Mouse (Mus musculus) cerebellum, adult 9-11 months (tissue): Measurements from ENCODE around the gene Tlnrd1.
"Not testable (repeated sequence)": the region's sequence is repeated elsewhere in the genome, so short reads cannot be mapped to it uniquely, and the experiment has no call there.

Source experiments
- DNase-seq: peaks from one replicate; pipeline ENCODE4 v3.0.0; 2022

The Tlnrd1 gene

DNA sequence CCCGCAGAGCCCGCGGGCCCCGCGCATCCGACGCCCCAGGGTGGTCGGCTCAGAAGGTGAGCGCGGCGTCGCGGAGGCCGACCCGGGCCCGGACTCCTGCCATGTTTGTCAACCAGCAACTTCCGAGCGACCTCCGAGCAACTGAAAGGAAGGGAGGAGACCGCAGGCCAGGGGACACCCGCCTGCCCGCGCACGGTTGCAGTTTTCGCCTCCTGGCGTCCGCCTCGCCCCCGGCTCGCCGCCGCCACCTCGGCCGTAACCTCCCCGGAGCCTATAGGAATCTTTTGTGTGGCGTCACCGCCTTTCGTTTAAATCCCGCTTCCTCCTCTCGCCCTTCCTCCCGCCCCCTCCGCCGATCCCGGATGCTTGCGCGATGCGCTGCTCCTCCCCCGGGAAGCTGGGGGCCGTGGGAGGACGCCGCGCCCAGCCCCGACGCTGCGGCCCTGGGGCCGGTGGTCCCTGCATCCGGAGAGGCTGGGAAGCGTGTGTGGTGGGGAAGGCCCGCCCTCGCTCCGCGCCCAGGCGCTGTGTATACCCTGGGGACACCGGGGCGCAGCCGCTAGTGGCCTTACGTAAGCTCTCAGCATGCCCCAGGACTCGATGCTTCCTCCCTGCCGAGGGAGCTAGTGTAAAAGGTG lies at the start of gene Tlnrd1, which contains the start of gene Mesd:
TSS of gene Tlnrd1 (minus strand) at position 285 of the 638 bp plus-strand sequence.
TSS of gene Mesd (plus strand) at position 446 of the 638 bp plus-strand sequence.
- peak; percentile 93 for DNase-seq

DNA sequence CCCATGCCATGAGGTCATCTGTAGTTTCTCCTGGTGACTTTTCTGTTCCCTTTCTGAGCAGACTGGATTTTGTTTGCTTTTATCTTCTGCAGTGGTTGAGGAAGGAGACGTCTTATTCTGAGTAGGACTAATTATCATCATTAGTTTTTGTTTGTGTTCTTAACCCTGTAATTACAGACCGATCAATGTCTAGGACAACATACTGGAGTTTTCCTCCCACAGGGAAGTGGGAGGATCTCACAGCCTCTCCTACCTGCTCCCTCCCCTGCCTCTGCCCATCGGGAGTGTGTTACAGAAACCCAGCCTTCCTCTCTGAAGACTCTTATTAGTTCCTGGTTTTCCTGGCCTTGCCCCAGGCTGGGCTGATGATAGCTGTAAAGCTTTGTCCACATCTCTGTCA lies 37.5 kb upstream of the Tlnrd1 start:
- no peak for DNase-seq

DNA sequence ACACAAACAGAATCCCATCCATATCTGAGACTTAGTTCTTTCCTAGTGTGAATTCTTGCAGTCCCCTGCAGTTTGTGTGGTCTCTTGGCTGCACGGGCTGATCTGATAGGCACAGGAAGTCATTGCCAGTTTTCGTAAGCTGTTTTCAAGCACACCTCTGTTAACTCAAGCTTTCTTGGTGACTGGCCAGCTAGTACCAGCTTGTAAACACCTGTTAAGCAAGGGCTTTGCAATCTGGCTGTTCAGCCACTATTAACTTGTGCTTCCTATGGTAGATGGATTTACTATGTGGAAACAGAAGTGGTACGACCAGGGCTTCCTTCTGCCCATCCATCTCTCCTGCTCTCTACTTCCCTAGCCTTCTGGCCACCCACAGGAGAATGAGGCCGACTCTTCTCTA lies 36.1 kb upstream of the Tlnrd1 start:
- no peak for DNase-seq

DNA sequence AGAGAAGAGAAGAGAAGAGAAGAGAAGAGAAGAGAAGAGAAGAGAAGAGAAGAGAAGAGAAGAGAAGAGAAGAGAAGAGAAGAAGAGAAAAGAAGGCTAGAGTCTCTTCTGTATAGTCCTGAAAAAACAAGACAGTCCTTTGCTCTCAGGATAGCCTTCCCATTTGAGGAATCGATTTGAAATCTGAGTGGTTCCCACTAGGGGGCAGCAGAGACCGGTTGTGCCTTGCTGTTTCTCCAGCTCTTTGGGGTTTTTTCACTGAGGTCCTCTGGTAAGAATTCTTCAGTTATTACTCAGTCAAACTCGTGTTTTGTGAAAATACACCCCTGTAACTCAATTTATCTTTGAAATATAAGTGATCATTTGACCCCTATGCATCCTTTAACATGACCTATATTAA lies 30.5 kb upstream of the Tlnrd1 start:
- peak; percentile 77 for DNase-seq

DNA sequence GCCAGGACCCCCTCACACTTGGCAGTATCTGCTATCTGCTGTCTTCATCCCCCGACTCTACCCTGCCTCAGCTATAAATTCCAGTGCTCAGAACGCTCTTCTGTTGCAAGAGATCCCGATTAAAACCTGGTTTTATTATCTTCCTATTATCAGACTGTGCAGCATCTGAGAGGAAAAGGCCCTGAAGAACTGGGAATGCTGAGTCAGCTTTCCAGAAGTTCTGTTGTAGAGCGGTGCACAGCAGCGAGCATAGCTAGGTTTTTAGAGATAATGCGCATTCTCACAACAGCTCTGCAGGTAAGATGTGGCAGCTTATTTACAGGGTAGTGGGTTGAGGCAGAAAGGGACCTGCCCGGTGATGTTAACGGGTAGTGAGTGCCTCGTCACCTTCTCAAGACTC lies 29.9 kb upstream of the Tlnrd1 start:
- no peak for DNase-seq

DNA sequence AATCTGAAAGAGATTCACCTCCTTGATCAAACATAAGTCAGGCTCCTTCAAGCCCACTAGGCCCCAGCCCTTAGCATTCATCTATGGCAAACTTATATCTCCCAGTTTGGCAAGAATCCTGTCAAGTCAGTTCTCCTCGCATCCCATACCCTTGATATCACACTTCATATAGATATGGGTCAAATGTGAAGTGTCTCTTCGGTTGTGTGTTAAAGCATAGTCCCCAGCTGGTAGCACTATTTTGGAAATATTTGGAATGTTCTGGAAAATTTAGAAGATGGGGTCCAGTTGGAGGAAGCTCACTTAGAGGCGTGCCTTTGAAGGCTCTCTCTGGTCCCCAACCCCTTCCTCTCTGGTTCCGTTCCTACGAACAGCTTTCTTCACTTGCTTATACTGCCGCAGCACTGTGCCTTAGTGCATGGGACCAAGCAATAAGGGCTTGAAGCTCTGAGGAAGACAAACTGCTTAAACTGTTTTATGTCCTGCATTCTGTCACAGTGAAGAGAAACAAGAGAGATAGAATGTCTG lies 29.4 kb upstream of the Tlnrd1 start:
- no peak for DNase-seq

DNA sequence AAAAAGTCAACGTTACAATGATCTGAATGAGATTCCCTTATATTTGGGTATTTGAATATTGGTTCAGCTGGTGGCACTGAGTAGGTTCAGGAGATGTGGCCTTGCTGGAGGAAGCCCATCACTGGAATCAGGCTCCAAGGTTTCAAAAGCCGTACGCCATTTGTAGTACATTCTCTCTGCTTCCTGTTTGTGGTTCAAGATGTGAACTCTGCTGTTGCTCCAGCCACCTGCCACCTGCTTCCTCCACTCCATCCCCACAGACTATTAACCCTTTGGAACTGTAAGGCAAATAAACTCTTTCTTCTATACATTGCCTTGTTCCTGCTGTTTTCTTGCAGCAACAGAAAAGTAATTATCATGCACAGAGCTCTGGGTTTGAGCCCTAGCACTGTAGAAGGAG lies 27.8 kb upstream of the Tlnrd1 start:
- no peak for DNase-seq

DNA sequence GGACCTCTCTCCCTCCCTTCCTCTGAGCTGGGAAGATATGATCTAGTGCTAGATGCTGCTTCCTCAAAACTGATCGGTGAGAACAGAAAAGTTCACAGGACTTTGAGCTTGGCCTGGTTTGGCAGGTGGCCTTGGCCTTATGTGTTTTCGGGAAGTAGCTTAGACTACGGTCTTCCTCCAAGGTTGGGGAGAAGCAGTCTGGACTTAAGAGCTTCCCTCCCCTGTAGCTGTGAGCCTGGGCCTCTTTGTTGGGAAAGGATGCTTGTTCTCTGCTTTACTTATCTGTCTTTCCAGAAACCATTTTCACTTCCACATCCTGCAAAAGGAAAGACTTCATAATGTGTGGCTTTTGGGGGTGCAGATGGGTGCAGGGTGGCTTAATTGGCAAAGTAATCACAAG lies 20.7 kb upstream of the Tlnrd1 start:
- no peak for DNase-seq

DNA sequence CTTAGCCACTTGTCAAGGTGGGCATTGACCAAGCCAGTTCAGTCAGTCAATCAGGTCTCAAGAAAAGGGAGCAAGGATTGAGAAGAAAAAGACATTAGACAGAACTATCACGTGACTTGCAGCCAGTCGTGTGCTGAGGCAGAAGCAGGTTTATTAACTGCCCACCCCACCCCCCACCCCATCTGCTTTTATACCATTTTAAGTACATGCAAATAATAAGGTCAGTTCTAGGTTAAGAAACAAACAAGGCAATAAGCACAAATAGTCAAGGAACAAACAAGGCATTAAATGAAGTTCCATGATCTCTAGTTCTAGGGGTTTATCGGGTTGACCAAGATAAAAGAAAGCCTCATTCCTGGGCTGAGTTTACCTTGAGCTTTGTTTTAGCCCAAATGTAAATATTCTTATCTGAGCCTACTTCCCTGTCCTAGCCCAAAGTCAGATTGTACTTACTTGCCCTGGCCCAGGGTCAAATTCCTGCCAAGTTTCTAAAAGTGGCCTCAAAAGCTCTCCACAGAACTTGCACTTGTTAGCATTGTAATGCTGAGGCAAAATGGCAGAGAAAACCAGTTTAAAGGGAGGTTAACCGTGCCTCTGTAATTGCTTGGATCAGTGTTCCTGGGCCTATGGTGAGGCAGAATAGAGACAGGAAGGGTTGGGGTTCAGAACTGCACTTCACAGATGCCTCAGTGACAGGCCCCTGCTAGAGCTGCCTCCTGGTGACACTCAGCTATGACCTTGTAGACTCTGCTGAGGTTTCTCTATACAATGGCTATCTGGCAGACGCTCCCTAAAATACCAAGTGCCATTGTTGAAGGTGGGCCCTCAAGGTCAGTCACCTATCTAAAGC lies 18.4 kb upstream of the Tlnrd1 start:
- no peak for DNase-seq

DNA sequence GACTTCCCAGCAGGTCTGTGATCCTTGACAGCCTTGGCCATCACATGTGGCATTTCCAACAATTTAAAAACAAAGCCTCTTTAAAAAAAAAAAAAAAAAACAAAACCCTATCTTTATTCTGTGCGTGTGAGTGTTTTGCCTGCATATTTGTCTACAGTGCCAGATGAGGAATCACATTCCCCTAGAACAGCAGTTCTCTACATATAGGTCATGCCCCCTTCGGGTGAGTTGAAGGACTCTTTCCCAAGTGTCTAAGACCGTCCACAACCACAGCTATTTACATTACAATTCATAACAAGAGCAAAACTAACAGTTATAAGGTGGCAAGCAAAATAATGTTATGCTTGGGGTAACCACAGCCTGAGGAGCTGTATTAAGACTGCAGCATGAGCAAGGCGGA lies 17.3 kb upstream of the Tlnrd1 start:
- DNase-seq: no peak

DNA sequence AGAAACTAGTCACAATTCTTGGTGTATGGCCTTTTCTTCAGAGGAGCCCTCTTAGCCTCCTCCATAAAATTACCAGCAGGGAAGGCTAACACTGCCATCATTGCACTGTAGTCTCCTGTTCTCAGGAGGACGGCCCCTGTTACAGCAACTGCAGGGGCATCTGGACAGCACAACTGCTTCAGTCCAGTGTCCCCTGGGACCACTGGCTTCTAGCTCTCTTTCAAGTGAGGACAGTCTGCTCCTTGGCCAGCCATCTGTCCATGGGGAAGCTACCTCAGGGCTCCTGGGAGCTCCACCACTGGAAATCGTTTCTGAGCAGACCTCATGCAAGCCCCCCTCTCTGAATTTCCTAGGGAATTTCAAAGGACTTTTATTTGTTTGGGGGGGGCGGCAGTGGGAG lies 16.4 kb upstream of the Tlnrd1 start:
- no peak for DNase-seq

DNA sequence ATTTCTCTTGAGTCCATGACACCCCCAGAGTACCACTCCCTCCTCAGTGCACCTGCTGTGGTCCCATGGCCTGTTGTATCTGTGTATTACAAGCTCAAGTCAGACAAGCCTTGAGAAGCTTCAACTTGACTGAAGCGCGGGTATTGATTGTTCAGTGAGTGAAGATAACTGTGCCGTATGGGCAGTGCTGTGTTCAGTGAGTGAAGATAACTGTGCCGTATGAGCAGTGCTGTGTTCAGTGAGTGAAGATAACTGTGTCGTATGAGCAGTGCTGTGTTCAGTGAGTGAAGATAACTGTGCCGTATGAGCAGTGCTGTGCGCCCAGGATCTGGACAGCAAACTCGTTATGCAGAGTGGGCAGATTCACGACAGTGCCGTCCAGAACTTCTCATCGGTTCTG lies 14.2 kb upstream of the Tlnrd1 start:
- no peak for DNase-seq

DNA sequence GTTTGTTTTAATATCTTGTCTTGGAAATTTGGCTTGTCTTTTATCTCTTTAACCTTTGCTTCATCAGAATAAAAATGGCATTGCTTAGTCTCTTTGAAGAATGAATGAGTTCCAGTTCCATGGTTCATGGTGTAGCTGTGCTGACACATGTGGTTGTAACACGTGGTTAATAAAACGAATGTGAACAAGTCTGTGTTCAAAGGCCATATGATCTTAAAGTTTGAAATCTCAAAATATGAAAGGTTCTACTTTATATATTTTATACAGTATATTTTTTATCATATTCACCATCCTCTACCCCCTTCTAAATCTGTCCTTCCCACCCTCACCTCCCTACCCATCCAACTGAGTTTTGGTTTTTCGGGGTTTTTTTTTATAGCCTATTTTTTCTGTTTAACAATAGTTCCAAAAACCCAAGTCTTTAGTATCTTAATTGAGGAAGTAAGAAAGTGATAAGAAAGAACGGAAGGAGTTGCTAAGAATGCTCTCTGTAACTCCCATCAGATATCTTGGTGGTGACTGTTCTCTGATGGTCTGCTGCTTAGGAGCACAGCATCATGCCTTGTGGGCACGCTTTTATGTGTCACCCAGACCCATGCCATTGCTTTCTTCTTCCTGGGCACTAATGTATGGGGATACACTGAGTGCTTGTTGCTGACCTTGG lies 12.1 kb upstream of the Tlnrd1 start:
- no peak for DNase-seq

DNA sequence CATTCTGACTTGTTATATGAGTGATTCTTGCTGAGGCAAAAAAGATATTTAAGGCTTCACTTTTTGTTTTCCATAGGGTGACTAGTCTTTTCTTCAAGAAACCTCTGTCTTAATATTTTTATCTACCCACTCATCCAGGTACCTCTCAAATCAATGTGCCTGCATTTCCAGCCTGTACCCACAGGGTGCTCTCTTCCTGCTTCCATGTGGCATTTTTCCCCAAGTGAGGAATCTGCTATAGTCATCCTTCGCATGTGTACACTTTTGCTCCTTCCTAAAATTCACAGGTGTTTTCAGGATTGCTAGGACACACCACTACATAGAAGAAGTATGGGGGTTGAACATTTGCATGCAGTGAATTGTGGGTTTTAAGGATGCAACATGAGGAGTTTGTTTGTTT lies 10.2 kb upstream of the Tlnrd1 start:
- DNase-seq: no peak

DNA sequence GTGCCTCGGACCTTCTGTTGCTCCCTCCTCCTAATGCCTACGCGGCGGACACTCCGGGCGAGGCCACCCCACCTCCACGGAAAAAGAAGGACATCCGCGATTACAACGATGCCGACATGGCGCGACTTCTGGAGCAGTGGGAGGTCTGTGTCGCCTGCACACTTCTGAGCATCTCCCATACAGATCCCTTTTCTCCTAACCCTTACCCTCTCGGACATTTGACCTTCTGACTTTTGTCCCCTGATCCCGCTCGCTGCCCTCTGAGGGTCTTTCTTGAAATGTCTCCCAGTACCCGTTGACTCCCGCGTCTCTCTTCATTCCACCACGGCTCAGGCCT lies 8.2 kb upstream of the Tlnrd1 start:
- DNase-seq: no peak

DNA sequence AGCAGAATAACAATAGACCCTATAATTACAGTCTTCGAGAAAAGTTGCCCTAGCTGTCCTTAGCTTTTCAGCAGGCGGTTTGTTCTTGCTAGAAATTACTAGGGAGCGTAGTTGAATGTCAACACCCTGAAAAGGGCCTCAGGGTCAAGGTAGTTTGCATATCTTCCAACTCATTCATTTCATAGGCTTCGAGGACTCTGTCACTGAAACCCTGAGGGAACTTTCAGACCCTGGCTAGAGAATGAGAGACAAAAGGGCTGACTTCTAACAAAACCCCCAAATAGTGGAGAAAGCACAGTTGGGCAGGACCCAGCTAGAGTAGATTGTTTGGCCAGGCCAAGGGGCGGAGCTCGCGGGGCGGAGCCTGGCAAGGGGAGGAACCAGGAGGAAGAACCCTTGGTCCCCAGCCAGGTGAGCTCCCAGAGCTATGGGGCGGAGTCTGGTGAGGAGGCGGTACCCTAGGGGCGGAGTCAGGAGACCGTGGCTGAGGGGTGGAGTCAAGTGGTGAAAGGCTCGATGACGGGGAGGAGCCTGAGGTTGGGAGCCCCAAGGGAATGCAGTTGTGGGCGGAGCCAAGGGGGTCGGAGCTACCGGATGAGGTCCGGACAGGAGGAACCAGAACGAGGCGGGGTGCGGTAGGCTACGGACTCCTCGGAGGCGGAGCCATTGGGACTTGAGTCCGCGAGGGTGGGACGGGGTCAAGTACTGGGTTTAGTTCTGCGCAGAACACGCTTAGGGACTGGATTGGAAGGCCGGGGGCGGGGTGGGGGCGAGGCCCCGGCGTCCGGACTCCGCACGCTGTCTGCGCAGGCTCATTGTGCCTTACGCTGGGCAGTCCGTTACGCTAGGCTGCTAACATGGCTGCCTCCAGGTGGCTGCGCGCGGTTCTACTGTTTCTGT lies 7.6 kb upstream of the Tlnrd1 start:
- peak; percentile 98 for DNase-seq

DNA sequence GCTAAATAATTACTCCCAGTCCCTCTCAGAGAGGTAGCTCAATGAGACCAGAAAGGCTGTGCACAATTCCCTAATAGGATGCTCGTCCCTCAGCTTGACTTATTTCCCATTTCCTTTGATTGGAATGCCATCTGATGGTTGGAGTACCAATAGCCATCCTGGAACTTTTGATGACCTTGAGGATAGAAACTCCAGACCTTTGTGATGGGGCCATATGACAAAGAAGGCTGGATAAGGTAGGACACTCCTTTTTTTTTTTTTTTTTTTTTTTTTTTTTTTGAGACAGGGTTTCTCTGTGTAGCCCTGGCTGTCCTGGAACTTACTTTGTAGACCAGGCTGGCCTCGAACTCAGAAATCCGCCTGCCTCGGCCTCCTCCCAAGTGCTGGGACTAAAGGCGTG lies 5.8 kb upstream of the Tlnrd1 start:
- not testable (repeated sequence) for DNase-seq

DNA sequence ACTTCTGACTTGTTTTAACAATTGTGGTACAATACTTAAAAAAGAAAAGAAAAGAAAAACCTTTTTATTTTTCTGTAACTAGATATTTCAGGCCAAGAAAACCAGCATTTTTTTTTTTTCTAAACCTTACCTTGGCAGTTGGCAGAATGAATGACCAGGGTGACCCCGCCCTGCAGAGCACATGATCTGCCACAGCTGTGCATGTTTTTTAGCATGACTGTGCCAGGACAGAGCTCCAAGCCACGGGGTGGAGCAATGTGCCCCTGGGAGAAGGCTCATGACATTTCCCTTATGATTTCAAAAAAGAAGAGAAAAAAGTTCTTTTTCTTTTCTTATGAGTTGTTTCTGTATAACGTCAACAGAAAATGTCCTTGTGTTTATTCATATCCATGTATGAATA lies 5.3 kb upstream of the Tlnrd1 start:
- DNase-seq: no peak

DNA sequence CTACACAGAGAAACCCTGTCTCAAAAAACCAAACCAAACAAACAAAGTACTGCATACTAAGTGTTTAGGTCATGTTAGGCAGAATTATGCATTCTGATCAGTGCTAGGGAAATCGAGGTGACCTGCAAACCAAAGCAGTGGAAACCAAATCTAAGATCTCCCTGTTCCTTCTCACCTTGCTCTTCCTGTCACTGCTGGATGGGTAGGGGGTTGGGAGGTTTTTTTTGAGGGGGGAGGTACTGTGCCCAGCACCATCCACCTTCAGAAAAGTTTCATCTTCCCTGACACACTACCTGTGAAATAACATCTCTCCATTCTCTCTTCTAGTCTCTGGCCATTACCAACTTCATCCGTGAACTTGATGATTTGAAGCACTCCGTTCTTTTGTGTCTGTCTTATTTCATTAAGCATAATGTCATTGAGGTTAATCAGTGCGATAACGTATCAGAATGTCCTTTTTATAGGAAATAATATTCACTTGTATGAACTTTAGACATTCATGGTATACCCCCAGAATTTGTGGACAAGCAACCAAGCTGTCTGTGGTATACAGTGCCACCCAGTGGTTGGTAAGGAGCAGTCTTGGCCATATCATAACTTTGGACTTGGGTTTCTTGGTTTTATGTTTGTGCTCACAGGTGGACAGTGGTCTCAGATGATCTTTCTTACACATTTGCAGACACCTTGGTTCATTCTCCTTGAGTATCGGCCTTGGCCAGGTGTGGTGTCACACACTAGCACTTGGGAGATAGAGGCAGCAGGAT lies 2.4 kb upstream of the Tlnrd1 start:
- DNase-seq: no peak

DNA sequence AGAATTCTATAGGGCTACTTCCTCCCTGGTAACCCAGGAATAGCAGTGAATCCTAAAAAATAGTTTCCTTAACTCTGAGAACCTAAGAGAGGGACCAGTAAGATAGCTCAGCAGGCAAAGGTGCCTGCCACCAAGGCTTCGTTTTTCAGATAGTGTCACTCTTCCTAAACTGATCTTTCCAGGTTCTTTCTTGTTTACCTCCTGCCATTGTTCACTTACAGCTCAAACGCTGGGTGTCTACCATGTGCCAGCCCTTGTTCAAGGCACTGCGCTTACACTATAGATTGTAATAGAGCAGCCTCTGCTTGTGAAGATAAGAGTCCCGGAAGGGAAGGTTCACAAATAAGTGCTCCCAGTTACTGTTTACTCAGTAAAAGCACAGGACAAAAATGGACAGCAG lies 1.7 kb upstream of the Tlnrd1 start:
- DNase-seq: no peak

DNA sequence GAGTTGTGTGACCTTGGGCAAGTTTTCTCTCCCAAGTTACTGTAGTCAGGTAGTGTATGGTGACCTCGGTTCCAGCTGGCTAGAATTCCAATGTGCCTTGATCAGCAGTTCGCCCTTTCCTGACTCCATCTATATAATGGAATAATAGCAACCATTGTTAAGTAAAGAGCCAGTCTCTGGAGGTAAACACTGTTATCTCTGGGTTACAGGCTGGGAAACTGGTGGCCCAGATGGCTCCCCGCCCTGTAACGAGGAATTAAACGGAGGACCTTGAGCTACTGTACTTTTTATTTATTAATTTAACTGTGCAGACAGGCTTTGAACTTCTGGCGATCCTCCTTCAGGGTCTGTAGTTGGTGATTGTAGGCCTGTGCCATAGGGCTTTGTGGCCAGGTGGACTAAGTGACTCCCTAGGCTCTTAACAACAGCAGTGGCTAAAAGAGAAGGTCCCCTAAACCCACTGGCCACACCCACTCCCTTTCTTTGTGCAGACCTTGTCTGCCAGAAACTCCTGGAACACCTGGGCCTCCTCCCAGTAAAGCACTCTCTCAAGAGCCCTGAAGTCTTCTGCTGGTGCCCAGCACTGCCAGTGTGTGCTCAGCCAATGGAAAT lies 922 bp upstream of the Tlnrd1 start:
- DNase-seq: peak; percentile 53
